Mouse (Mus musculus): ENCODE data around the gene Fgf8.

Gene Fgf8

GRCm38 (mm10) chr19:45730042-45730441 is 12.7 kb downstream of the Fgf8 start:
- DNase-seq (ENCODE audit: low read depth, low spot score): no peak

GRCm38 (mm10) chr19:45727231-45727630 is 15.5 kb downstream of the Fgf8 start:
- no peak for DNase-seq (ENCODE audit: low read depth, low spot score)

GRCm38 (mm10) chr19:45725677-45726277 is 16.9 kb downstream of the Fgf8 start:
- DNase-seq (ENCODE audit: low read depth, low spot score): no peak

GRCm38 (mm10) chr19:45722188-45722587 is 20.5 kb downstream of the Fgf8 start:
- no peak for DNase-seq (ENCODE audit: low read depth, low spot score)

GRCm38 (mm10) chr19:45718286-45718685 is 24.4 kb downstream of the Fgf8 start:
- no peak for DNase-seq (ENCODE audit: low read depth, low spot score)

- DNase-seq (ENCODE audit: low read depth, low spot score): peak; percentile 31
Measured at GRCm38 (mm10) chr19:45717493-45718220, 25.1 kb downstream of the Fgf8 start.

- no peak for DNase-seq (ENCODE audit: low read depth, low spot score)
Measured at GRCm38 (mm10) chr19:45708704-45709103, 34.0 kb downstream of the Fgf8 start.

GRCm38 (mm10) chr19:45696281-45696600 is 46.5 kb downstream of the Fgf8 start:
- no peak for DNase-seq (ENCODE audit: low read depth, low spot score)

GRCm38 (mm10) chr19:45695496-45696280 is 47.0 kb downstream of the Fgf8 start:
- DNase-seq (ENCODE audit: low read depth, low spot score): no peak

- DNase-seq (ENCODE audit: low read depth, low spot score): no peak
Measured at GRCm38 (mm10) chr19:45694056-45694455, 48.7 kb downstream of the Fgf8 start.

- DNase-seq (ENCODE audit: low read depth, low spot score): no peak
Measured at GRCm38 (mm10) chr19:45692211-45692610, 50.5 kb downstream of the Fgf8 start.

- DNase-seq (ENCODE audit: low read depth, low spot score): no peak
Measured at GRCm38 (mm10) chr19:45691001-45691535, 51.6 kb downstream of the Fgf8 start.

- DNase-seq (ENCODE audit: low read depth, low spot score): no peak
Measured at GRCm38 (mm10) chr19:45687001-45687400, 55.7 kb downstream of the Fgf8 start.
